Mouse (Mus musculus) intestine, embryonic 15.5 days (tissue): ENCODE measurements around the gene Myo9a. TPM values are rescaled to one million over a fixed set of nuclear protein-coding genes. Genes with fewer than 3 reads are reported as not detected.

Experiments used
- polyA plus RNA-seq: library from polyadenylated mRNA; unstranded; fragments of >200 nt; fragmentation: Nextera tagmentation; extraction: Ambion mirVana; gene quantifications from 2 replicates; pipeline ENCODE4 v1.2.1, GENCODE M21; 2015

Myo9a gene
- polyA plus RNA-seq, 1 experiment from 2014 or later, result 9.5 TPM

Other genes starting within 250 kb of the Myo9a start
- gene Hexa, start 211.4 kb upstream of the Myo9a start, polyA plus RNA-seq, result 108 and 120 TPM in 2 replicates
- 0.35 TPM in 1 of 2 replicates, not detected in the other for gene Tmem202, start 211.0 kb upstream of the Myo9a start, polyA plus RNA-seq
- 3.8 and 4.2 TPM in 2 replicates for gene Celf6, start 173.0 kb upstream of the Myo9a start, polyA plus RNA-seq
- gene Parp6, start 133.6 kb upstream of the Myo9a start, polyA plus RNA-seq, result 23.3 and 23.9 TPM in 2 replicates
- gene Pkm, start 94.5 kb upstream of the Myo9a start, polyA plus RNA-seq, result 1,208 and 1,228 TPM in 2 replicates
- 1.0 and 1.6 TPM in 2 replicates for gene Gramd2, start 70.8 kb upstream of the Myo9a start, polyA plus RNA-seq
- gene Senp8, start 186 bp upstream of the Myo9a start, polyA plus RNA-seq, result 11.2 and 12.0 TPM in 2 replicates
- gene Nr2e3, start 209.8 kb downstream of the Myo9a start, polyA plus RNA-seq, result 8.0 and 9.0 TPM in 2 replicates